Mouse (Mus musculus) kidney, postnatal 4 days (tissue): ENCODE measurements around the gene Slc17a7.

ENCODE experiments used
- DNase-seq, 2 experiments: peaks; one replicate each; pipeline ENCODE4 v3.0.0; 2021; ENCODE audit warnings: mixed read lengths in 2 of 2

Gene Slc17a7

GRCm38 (mm10) chr7:45178550-45178949, 14.8 kb downstream of the Slc17a7 start:
- DNase-seq: peak in 1 of 2 experiments; percentile 38

DNA sequence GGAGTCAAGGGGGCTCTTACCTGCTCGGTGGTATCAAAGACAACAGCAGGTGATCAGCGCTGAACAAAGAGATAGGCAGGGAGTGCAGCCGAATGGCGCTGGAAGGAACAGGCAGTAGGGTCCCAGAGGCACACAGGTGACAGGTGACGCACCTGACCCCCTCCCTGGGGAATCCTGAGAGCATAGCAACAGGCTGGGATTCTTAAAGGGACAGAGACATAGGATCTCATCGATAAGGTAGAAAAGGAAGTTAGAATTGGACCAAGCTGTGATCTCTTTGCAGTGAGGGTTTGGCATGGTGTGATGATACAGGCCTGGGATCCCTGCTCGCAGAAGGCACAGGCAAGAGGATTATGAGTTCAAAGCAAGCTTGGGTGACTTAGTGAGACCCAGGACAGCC, 15.7 kb downstream of the Slc17a7 start, which contains the start of gene Gfy:
Gene Gfy, minus strand, starts transcription at position 101 of the 400 bp plus-strand sequence.
- no peak for DNase-seq

DNA sequence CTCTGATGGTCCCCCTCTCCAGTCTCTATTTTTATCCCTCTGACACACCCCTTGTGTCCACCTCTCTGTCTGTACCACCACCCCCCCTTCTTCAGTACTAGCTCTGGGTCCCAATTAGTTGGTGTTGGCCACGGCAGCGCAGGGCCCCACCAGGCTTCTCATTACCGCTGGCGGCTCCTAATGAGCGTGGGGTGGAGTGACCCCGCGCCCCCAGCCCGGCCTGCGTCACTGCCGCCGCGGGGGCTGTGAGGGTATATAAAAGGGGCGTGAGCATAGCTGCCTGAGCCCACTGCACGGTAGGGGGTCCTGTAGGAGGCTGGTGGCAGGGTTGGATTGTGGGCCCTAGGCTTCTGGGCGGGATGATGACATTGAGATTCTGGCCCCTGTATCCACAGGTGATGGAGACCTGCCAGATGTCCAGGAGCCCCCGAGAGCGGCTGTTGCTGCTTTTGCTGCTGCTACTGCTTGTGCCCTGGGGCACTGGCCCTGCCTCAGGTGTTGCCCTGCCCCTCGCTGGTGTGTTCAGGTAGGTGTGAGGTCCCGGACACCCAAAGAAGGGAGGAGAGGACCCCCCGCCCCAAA, 17.2 kb downstream of the Slc17a7 start, which contains the start of gene Pth2:
Gene Pth2, plus strand, starts transcription at position 100 of the 582 bp plus-strand sequence.
- DNase-seq: no peak

GRCm38 (mm10) chr7:45181540-45181939, 17.8 kb downstream of the Slc17a7 start:
- DNase-seq: peak in 1 of 2 experiments; percentile 48

DNA sequence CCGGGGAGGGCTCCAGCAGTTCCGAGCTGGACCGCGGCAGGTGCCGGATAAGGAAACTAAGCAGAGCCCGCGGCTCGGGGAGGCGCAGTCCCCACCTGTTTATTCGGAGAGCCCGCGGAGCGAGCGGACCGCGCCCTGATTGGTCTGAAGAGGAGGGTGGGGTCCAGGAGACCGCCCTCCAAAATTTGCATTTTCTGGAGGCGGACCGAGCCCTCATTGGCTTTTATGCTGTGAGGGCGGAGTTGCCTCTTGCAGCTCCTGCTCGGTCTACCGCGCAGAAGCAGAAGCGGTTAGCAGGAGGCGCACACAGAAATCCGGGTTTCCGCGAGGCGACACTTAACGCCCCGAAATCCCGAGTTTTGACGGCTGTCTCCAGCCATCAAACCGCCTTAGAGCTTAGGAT, 18.5 kb downstream of the Slc17a7 start:
- peak; percentile 89 to 92 for DNase-seq

GRCm38 (mm10) chr7:45182606-45183005, 18.9 kb downstream of the Slc17a7 start:
- no peak for DNase-seq

- DNase-seq: no peak
Observed at GRCm38 (mm10) chr7:45183672-45184071, 19.9 kb downstream of the Slc17a7 start.

DNA sequence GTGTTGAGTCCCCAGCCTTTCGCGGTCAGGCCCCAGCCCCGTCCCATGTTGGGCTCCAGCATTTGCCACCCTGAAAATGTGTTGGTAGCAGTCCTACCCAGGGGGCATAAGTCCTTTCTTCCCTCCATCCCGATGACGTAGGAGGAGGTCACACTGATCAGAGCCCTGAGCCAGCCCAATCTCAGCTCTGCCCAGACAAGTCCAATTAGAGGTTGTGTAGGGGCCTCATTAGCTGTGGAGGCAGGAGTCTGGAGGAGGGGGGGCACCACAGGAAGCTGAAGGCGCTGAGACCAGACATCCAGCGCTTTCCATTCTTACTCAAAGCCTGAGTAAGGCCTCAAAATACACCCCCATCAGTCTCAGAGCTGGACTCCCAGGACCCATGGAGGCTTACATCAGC, 22.2 kb downstream of the Slc17a7 start:
- DNase-seq: no peak

DNA sequence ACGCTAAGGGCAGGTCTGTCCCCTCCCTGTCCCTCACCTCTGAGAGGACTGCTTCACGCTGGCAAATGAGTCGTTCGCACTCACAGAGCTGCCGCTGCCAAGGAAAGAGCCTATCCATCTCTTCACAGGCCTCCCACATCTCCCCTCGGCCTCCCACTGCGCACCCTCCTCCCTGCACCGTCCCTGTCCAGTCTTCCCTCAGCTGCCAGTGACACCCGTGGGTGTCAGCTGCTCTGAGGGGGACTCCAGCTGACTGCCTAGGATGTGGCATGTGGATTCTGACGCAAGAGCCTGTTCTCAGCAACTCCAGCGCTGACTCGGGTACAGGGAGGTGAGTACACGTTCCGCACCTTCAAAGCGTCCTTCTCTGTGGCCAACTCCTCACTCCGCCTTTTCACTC, 25.9 kb downstream of the Slc17a7 start:
- DNase-seq: no peak

GRCm38 (mm10) chr7:45190186-45190585, 26.4 kb downstream of the Slc17a7 start:
- DNase-seq: no peak

- peak in 1 of 2 experiments; percentile 39 for DNase-seq
Observed at GRCm38 (mm10) chr7:45191161-45191560, 27.4 kb downstream of the Slc17a7 start.

DNA sequence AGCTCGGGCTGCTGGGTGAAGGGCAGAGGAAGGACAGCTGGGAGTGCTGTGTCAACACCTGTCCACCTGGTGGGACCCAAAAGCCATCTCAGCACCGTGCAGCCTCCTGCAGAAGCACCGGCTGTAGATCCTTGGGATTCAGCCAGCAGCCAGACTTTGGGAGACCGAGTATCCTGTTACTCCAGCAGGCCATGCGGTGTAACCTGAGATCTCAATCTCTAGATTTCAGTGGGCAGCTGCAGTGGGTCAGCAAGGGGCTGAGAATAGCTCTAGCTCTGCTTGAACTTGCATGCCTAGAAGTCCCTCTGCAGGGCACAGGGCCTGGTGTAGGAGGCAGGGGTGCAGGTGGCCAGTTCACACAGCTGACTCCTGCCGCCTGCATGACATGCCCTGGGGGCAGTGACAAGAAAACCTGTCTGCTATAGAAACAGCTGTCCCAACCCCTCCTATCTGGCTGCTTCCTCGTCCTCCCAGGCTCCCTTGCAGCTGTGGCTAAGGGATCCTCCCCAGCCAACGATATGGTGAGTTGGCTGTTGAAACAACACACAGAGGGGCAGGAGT, 28.1 kb downstream of the Slc17a7 start:
- DNase-seq: peak; percentile 41 to 64

DNA sequence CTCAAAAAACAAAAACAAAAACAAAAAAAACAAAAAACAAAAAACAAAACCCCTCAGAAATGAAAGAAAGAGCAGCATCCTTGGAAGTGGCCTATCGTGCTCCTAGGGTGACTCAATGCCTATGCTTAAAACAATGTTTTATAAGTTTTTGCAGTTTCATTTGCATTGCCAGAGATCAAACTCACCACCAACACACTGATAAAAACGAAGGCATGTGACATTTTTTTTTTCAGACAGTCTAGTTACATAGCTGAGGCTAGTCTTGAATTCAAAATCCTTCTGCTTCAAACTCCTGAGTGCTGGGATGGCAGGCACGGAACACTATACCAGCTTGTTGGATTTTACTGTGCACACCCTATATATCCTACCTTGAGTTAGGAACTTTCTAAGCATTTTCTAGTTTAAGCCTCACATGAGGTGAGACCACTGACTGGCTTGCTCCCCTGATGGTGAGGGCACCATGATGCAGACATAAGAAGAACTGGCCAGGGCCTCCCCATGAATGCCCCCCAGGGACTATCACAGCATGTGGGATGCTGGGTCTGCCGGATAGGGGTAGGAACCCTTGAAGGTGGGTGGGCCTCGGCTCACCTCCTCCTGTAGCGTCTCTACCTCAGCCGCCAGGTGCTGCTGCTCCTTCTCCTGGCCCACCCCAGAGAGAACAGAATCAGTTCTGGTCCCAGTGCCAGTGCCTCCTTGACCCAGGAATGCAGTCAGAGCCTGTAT, 29.0 kb downstream of the Slc17a7 start:
- DNase-seq: no peak

DNA sequence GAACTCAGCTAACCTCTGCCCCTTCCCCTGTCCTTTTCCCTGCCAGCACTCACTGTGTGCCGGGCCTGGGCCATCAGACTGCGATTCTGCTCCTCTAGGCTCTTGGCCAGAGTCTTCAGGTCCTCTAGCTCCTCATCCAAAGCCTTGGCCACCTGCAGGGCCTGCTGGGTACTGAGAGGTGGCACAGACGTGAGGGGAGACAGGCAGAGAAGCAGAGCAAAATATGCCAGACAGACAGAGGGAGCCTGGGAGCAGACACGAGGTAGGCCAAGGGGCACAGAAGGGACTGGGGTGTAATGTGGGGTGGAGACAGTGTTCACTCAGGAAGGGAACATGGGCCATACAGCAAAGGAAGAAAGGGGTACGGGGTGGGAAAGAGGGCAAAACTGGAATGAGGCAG, 29.7 kb downstream of the Slc17a7 start:
- peak in 1 of 2 experiments; percentile 27 for DNase-seq

DNA sequence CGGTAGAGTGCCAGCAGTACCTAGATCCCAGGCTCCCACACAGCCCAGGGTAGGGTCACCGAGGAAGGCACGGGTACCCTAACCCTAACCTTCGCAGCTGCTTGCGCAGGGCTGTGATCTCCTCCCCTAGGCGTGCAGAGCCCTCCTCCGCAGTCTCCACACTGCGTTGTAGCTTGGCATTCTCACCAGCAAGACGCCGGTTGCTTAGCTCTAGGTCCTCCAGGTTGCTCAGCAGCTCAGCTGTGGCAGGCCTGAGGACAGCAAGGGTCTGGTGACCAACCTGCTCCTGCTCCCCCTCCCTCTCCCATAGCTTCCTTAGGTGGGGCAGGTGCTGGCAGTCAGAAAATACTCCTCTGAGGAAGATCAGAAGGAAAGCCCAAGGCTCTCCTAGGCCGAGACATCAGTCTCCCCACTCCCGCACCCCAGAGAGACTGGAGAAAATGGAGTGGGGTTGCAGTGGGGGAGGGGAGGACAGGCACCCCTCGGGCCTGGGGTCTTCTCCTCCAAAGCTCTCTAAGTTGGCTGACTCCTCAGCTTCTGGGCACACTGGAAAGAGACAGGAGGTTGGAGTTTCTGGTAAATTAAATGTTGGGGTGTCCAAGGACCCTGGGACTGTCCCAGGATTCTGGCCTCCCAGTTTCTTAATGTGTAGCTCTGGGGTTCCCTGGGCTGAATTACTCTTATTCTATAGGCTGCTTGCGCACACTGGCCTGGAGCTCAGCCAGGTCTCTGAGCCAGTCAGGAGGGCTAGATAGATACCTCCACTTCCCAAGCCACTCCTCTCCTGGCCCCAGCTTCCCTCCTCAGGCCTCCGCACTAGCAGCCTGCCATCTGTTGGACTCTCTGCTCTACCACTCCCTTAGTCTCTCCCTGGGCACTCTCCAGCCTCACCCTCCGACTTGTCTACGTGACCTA, 30.4 kb downstream of the Slc17a7 start:
- no peak for DNase-seq

DNA sequence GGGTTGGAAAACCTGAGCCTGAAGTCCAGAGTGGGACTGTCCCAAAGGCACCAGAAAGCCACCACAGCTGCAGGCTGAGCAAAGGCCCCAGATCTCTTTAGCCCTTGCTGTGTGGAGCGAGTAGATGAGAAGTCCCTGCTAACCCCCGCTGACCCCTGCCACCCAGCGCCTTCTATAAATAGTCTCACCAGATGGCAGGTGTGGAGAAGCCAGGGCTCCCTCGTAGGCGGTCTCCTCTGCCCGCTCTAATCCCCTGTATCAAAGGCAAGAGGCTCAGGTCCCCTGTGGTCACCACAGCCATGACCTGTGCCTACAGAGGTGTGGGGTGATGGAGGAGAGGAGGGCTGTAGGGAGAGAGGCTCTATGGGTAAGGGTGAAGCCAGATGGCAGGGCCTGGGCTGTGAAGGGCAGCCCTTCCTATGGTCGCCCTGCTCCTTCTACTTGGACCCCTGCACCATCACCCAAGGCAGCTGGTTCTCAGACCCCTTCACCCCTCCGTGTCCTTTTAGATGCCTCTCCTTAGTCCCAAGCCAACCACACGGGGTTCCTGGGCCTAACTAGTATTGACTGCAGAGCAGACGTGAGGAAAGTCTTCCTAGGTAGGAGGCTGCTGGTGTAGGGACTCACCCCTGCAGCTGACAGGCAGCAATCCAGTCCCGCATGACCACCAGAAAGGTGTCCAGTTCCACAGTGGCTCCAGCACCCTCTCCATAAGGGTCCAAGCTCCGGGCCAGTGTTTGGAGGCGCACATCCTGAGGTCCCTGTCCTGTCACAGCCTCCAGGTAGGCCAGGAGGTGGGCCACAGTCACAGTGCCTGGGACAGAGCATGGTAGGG, 31.8 kb downstream of the Slc17a7 start:
- DNase-seq: no peak

DNA sequence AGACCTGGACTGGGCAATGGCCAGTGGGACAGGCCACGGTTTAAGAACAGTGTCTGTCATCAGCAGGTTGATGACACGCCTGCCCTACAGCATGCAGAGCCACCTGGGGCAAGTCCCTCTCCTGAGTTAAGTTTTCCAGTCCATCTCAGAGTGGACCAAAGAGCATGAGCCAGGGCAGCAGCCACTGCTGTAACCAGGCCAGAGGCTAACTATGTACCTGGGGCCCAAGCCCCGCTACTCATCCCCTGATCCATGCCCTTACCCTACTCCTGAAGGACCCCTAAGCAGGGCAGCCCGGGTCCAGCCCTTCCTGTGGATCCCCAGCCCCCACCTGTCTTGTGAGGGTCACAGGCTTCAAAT, 32.4 kb downstream of the Slc17a7 start:
- no peak for DNase-seq

- no peak for DNase-seq
Observed at GRCm38 (mm10) chr7:45196994-45197393, 33.2 kb downstream of the Slc17a7 start.

GRCm38 (mm10) chr7:45198435-45198834, 34.7 kb downstream of the Slc17a7 start:
- DNase-seq: peak; percentile 82 to 87

DNA sequence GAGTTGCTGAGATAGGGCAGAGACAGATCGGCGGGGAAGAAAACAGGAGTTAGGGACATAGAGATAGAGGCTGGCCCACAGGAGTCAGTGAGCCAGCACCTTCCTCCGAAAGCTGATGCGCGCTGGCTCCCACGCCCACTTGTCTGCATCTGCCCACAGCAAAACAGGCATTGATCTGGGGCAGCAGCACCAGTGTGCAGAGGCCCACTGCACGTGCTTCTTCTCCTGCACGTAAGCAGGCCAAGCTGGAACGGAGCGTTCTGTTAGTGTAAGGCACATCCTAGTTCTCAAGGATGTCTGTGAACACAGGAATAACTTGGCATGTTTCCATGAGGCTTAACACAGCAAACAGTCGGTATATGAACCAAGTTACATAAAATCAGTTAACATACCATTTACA, 35.2 kb downstream of the Slc17a7 start:
- DNase-seq: no peak

GRCm38 (mm10) chr7:45202654-45203053, 38.9 kb downstream of the Slc17a7 start:
- DNase-seq: no peak
